Mouse (Mus musculus): Measurements from ENCODE around the gene BC005537. TPM values are rescaled to one million over a fixed set of nuclear protein-coding genes. Genes with fewer than 3 reads are reported as not detected.
"Not testable (repeated sequence)": the region's sequence is repeated elsewhere in the genome, so short reads cannot be mapped to it uniquely, and the experiment has no call there.

The BC005537 gene
- polyA plus RNA-seq, 1 experiment = 27.3 TPM

DNA sequence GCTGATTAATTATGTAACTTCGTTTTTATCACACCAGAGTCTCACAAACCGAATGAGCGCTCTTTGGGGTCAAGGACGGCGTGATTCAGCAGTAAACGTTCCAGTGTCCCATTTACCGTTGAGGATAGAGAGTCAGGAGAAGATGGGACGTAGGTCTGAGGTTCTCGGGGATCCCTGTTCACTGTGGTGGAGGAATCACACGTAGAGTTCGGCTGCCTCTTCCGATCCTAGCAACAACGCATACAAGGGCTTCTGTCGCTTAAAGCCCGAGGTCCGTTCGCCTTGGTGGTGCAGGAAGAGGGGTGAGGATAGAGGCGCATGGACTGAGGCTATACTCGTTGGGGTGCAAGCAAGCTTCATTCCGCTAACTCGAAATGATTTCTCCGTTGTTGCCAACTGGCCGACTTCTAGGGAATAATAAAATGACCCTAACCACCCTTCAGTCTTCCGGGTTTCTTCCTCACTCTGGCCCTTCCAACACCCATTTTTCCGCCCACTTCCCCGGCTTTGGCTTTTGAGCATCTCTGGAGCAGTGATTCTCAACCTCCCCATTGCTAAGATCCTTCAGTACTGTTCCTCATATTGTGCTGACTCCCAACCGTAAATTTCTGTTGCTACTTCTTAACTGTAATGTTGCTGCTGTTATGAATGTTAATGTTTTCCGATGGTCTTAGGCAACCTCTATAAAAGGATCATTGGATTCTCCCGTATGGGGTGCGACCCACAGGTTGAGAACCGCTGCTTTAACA lies 1.4 kb upstream of the BC005537 start:
- DNase-seq (ENCODE audit: low read depth) = no peak

DNA sequence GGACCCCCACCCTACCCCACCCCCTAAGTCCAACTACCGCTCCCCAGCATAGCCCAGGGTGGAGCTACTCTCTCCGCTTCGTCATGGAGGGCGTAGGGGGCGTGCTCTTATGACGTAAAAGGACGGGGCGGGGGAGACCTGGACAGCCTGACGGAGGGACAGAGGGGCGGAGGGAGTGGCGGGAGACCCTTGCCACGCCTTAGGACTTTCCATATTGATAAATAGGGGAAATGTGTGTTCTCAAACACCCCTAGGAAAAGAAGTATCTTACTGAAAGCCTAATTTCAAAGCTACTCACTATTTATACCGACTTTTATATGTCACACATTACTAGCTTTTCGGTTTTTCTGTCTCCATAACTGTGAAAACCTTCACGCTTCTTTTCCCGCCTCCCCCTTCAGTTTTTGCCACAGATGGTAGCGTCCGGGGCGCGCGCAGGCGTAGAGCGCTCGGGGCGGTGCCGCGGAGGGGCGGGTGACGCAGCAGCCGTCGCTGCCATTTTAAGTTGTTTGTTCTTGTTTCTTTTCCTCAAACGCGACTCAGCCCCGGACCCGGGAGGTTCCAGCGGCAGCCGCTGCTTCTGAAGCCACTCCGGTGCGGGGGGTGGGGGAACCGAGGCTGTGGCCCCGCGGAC lies 666 bp upstream of the BC005537 start:
- DNase-seq (ENCODE audit: low read depth) = no peak

DNA sequence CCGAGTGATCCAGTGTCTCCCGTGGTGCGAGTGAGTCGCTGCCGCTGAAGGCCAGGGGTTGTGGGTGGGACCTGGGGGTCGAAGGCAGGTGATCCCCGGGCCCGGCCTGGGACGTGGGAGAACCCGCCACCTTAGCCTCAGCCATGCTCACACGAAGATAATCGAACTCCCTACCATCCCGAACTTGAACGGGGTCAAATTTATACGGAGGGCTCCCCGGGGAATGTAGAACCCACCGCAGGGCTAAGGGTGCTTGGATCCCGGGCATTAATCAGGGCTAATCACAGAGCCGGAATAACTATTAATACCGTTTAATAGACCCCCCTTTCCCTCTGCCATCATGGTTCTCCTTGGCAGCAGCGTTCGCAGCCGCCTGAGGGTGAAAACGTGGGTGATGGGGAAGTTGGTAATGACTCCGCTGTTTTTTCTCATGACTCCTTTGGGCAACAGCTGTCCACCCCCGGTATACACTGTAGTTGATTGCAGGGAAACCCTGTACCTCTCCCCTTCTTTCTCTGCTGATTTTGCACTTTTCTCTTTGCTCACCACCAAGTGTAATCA lies 754 bp downstream of the BC005537 start:
- DNase-seq (ENCODE audit: low read depth) = no peak

- DNase-seq (ENCODE audit: low read depth) = no peak
These were observed 1.7 kb downstream of the BC005537 start for GRCm38 (mm10) chr13:24803196-24803595.

DNA sequence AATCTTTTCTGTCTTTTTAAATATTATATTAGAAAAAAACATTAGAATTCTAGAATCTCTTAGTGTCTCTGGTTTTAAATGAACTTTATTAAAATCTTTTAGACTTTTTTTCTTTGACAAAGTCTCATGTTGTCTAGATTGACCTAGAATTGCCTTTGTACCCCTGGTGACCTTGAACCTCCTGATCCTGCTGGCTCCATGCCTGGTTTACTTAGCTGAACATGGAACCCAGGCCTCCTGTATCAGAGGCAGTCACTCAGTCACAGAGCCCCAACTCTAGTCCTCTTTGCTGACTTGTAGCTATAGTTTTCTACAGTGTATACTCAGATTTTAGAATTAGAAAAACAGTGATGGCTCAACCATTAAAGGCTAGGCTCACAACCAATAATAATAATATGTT lies 4.6 kb downstream of the BC005537 start:
- no peak for DNase-seq (ENCODE audit: low read depth)

- DNase-seq (ENCODE audit: low read depth) = no peak
These were observed 11.1 kb downstream of the BC005537 start for GRCm38 (mm10) chr13:24812521-24812920.

DNA sequence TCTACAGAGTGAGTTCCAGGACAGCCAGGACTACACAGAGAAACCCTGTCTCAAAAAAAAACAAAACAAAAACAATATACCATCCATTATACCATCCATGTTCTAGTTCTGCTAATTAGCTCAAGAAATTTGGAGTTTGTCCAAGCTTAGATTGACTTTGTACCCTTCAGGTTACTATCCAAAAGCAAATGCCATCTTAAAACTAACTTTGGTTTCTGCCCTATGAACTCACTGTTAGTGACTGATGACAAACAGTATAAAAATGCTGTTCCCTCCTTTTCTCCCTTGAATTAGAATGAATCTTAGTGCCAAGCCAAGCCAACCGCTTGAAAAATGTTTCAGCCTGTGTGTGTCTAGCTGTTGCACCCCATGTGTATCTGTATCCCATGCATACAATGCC lies 13.2 kb downstream of the BC005537 start:
- no peak for DNase-seq (ENCODE audit: low read depth)

- no peak for DNase-seq (ENCODE audit: low read depth)
These were observed 15.0 kb downstream of the BC005537 start for GRCm38 (mm10) chr13:24816125-24817092.

DNA sequence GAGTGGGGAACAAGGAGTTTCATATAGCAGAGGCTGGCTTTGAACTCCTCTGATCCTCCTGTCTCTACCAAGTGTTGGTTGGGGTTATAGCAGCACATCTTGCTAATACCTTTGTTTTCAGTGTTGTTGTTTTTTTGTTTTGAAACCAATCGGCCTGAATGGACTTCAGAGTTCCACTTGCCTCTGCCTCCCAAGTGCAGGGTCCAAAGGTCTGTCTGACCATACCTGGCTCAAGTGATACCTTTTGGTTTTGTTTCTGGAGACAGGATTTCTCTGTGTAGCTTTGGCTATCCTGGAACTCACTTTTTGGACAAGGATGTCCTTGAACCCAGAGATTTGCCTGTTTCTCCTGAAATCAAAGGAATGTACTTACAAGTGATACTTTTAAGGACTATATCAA lies 18.5 kb downstream of the BC005537 start:
- DNase-seq (ENCODE audit: low read depth) = no peak

DNA sequence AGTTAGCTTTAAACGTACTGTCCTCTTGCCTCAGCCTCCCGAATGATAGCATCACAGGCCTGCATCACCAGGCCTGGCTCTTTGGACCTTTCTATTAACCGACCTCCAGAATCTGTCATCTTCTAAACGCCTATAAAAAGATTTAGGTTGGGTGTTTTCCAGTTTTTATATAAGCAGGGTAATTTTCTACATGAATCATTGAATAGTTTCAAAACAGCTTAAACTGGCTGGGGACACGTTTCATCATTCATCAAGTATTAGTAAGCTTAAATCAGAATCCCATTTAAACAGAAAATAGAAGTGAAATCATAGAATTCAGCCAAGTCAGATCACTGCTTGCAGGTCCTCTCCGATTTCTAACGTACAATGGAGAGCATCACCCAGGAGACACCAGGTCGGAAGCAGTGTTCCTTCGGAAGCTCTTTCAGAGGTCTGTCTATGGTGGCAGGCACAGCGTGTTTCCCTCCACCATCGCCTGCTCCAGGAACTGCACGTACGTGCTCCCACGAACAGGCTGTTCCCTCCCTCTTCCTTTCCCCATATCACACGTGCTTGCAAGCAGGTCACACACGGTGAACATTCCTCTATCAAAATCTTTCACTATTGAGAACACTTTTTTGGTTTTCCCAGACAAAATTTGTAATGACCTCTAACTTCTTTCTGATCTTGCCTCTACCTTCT lies 21.3 kb downstream of the BC005537 start:
- no peak for DNase-seq (ENCODE audit: low read depth)

GRCm38 (mm10) chr13:24824647-24825046 lies 23.2 kb downstream of the BC005537 start:
- no peak for DNase-seq (ENCODE audit: low read depth)

- DNase-seq (ENCODE audit: low read depth) = no peak
These were observed 24.1 kb downstream of the BC005537 start for GRCm38 (mm10) chr13:24825587-24825986.

DNA sequence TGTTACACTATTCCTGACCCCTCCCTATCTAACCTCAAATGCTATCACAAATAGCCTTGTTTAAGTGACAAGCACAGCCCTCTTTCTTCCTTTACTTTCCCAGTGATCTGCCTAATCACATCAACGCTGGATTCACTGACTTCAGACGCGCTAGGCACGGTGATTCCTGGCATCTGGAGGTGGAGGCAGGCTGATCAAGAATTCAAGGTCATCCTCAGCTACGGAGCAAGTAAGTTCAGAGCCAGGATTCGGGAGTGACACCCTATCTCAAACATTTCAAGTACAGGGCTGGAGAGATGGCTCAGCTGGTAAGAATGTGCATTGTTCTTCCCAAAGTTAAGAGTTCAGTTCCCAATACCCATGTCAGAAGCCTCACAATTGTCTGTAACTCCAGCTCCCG lies 24.7 kb downstream of the BC005537 start:
- DNase-seq (ENCODE audit: low read depth) = no peak

DNA sequence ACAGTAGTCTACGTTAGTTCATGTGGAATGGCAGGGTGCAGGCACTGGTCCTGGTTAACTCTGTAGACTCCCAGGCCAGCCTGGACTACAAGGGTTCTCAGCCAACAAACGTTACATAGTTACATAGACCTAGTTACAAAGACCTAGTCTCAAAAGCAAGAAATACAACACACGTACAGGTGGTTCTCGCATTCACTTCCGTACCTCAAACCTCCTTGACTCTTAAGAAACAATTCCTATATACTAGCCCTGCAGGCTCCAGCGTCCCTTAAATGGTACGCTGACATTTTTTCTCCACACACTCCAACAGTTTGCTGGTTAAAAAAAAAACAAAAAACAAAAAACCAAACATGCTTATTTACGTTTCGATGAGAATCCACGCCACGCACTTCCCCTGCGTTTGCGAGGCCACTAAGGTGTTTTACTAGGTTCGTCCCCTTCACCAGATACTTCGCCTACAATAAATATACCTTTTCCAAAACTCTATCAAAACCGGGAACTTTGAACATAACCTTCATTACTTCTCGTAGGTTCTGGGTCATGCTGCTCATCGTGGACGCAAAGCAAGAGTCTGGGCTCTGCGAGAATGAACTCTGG lies 29.4 kb downstream of the BC005537 start:
- no peak for DNase-seq (ENCODE audit: low read depth)

GRCm38 (mm10) chr13:24831353-24832130 lies 30.1 kb downstream of the BC005537 start, which contains the start of the genes Acot13 and Tdp2:
Acot13 (minus strand) TSS chr13:24831540.
Tdp2 (plus strand) TSS chr13:24831679.
- no peak for DNase-seq (ENCODE audit: low read depth)

GRCm38 (mm10) chr13:24832131-24832810 lies 30.8 kb downstream of the BC005537 start:
- no peak for DNase-seq (ENCODE audit: low read depth)

DNA sequence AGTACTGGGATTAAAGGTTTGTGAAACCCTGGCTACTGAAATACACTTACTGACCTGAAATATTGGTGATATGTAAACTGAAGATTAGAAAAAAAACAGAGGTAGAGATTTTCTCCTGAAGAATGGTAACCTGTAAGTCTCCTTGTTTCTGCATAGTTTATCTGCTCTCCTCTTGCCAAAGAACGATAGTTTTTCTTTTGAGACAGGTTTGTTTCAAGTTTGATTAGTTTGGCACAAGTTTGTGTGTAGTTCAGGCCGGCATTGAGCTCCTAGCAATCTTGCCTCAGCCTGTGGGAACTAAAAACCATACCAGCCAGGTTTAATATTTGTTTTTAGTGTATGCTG lies 31.3 kb downstream of the BC005537 start:
- DNase-seq (ENCODE audit: low read depth) = no peak

GRCm38 (mm10) chr13:24837765-24838164 lies 36.3 kb downstream of the BC005537 start:
- not testable (repeated sequence) for DNase-seq (ENCODE audit: low read depth)

GRCm38 (mm10) chr13:24839831-24840230 lies 38.4 kb downstream of the BC005537 start:
- no peak for DNase-seq (ENCODE audit: low read depth)

DNA sequence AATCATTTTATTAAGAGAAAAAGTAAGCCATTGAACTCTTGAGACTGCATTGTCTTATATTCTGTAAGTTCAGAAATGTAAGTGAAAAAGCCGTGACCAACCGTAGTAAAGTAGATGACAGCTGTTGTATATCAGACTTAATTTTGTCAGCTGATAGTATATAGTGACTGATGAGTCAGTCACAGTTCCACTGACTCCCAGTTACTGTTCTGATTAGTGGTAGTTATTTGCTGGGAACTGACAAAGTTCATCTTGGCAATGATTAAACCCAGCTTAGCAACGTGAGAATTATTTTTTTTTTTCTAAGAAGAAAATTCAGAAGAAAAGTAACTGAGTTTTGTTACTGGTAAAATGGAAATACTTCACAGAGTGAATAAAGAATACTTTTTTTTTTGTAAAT lies 40.2 kb downstream of the BC005537 start:
- DNase-seq (ENCODE audit: low read depth) = no peak

All from gonadal fat pad, adult 2 months (tissue).